Mouse (Mus musculus) heart, adult 2 months (tissue): ENCODE data around the gene Exd1.

Experiments
- CTCF ChIP-seq: fragments of 200-600 bp; IDR thresholded peaks from 2 replicates; pipeline ENCODE4 v1.8.1; 2022; ENCODE audit warnings: antibody characterized with exemption, mild to moderate bottlenecking, moderate library complexity
- EP300 ChIP-seq: fragments of 200-500 bp; IDR thresholded peaks from 2 replicates; pipeline ENCODE4 v1.6.1; 2011; ENCODE audit warnings: low read depth, low read length, control low read depth; ENCODE audit not compliant: insufficient read depth
- POLR2A ChIP-seq: fragments of 200-500 bp; IDR thresholded peaks from 2 replicates; pipeline ENCODE4 v1.6.1; 2011; ENCODE audit warnings: mild to moderate bottlenecking, low read depth, low read length, control low read depth; ENCODE audit not compliant: insufficient read depth

- peak; percentile 32 for TF ChIP-seq CTCF
- TF ChIP-seq POLR2A: no peak
- TF ChIP-seq EP300: no peak
These were observed 40.3 kb downstream of the Exd1 start for GRCm38 (mm10) chr2:119507108-119507507.
